Mouse (Mus musculus): Measurements from ENCODE around the gene Cd99l2. TPM values are rescaled to one million over a fixed set of nuclear protein-coding genes. Genes with fewer than 3 reads are reported as not detected.

Cd99l2 gene
- 48.8 and 50.2 TPM in 2 replicates for polyA plus RNA-seq (2014; fragmentation: Nextera tagmentation; extraction: Ambion mirVana)

DNA sequence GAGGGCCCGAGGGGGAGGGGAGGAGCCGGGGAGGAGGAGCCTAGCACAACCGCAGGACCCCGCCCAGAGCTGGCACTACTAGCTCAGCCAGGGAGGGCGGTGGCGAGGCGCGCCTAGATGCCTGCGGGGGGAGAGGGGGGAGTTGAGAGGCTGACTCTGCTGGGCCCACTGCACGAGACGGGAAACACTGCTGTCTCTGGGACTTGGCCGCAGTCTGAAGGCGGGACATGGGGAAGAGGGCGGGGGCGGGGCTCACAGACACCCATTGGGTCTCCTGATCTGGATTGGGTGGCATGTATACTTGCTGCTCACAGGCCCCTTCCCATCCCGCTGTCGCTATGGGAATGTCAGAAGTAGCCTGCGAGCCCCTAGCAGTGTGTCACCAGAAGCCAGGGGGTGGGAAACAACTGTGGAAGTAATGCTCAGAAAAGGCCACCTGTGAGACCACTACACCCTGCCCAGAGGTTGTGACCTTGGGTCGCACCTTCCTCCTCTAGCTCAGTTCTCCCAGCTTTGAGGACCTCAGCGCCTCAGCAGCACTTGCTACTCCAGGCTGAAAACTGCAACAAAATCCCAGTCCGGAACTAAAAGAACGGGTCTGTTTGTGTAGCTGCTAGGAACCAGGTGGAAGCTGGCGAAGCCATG, at the start of gene Cd99l2:
Gene Cd99l2 (minus strand): TSS at position 216 of the 645 bp plus-strand sequence.
- ATAC-seq (peak; percentile 94), DNase-seq (ENCODE audit: low spot score) (peak; percentile 92)
- H3K36me3 ChIP-seq (ENCODE audit: control insufficient read depth, insufficient read depth, low read length), result no peaks in the 10 kb centered on the region
- no peaks in the 10 kb centered on the region for H3K4me1 ChIP-seq (ENCODE audit: control insufficient read depth, insufficient read depth, low read length)
- H3K4me2 ChIP-seq (ENCODE audit: low read length), result peak within 1 kb of the TSS; percentile 68
- H3K27ac ChIP-seq (ENCODE audit: low read depth, low read length), result peak within 1 kb of the TSS; percentile 82
- 26% methylated on average over 23 of the region's 23 CpGs for WGBS
- peak within 1 kb of the TSS; percentile 44 for H3K4me3 ChIP-seq (ENCODE audit: low read depth, low read length)
- no peaks in the 10 kb centered on the region for H3K9me3 ChIP-seq (replicated peaks; ENCODE audit: control insufficient read depth, low read length)
- H3K9ac ChIP-seq (ENCODE audit: low read length), result peak within 1 kb of the TSS; percentile 70
- no peaks in the 10 kb centered on the region for H3K27me3 ChIP-seq (replicated peaks; ENCODE audit: control insufficient read depth, insufficient read depth, low read length)

- Histone ChIP-seq H3K4me1 (ENCODE audit: control insufficient read depth, insufficient read depth, low read length) (no peaks in the 10 kb centered on the region), H3K4me2 (ENCODE audit: low read length) (no peak overlapping the region), H3K27me3 (replicated peaks; ENCODE audit: control insufficient read depth, insufficient read depth, low read length) (no peaks in the 10 kb centered on the region), H3K4me3 (ENCODE audit: low read depth, low read length) (no peak overlapping the region), H3K27ac (ENCODE audit: low read depth, low read length) (no peak overlapping the region), H3K36me3 (ENCODE audit: control insufficient read depth, insufficient read depth, low read length) (no peaks in the 10 kb centered on the region), H3K9ac (ENCODE audit: low read length) (no peak overlapping the region), H3K9me3 (replicated peaks; ENCODE audit: control insufficient read depth, low read length) (no peaks in the 10 kb centered on the region)
- no peak for DNase-seq (ENCODE audit: low spot score)
- ATAC-seq, result no peak
- 70% methylated on average over 7 of the region's 7 CpGs for WGBS
Measured at GRCm38 (mm10) chrX:71540821-71541510, 48.3 kb upstream of the Cd99l2 start.

DNA sequence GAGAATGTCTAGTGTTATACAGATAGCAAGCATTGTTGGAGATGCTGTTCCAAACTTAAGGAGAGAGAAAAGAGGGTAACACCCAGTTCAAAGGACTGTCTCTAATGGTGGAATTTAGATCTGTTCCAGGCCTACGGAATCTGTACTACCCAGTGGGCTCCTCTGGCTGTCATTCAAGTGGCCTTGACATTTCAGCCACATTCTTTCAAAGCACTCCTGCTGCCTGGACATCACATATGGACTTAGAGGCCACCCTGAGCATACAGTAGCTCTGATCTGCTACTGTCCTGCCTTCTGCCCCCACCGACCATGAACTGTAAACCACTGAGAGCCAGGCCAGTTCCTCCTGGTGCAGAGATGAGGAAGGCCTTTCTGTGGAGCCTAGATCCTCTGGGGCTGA, 45.1 kb upstream of the Cd99l2 start:
- no peak overlapping the region for H3K4me3 ChIP-seq (ENCODE audit: low read depth, low read length)
- no peaks in the 10 kb centered on the region for H3K27me3 ChIP-seq (replicated peaks; ENCODE audit: control insufficient read depth, insufficient read depth, low read length)
- no peaks in the 10 kb centered on the region for H3K36me3 ChIP-seq (ENCODE audit: control insufficient read depth, insufficient read depth, low read length)
- H3K9me3 ChIP-seq (replicated peaks; ENCODE audit: control insufficient read depth, low read length), result no peaks in the 10 kb centered on the region
- no peaks in the 10 kb centered on the region for H3K4me1 ChIP-seq (ENCODE audit: control insufficient read depth, insufficient read depth, low read length)
- WGBS, result 83% methylated on average over 2 of the region's 2 CpGs
- no peak for DNase-seq (ENCODE audit: low spot score)
- no peak overlapping the region for H3K4me2 ChIP-seq (ENCODE audit: low read length)
- no peak for ATAC-seq
- H3K27ac ChIP-seq (ENCODE audit: low read depth, low read length), result no peak overlapping the region
- H3K9ac ChIP-seq (ENCODE audit: low read length), result no peak overlapping the region

GRCm38 (mm10) chrX:71534102-71534501, 41.5 kb upstream of the Cd99l2 start:
- Histone ChIP-seq H3K4me3 (ENCODE audit: low read depth, low read length) (no peak overlapping the region), H3K4me1 (ENCODE audit: control insufficient read depth, insufficient read depth, low read length) (no peaks in the 10 kb centered on the region), H3K9me3 (replicated peaks; ENCODE audit: control insufficient read depth, low read length) (no peaks in the 10 kb centered on the region), H3K36me3 (ENCODE audit: control insufficient read depth, insufficient read depth, low read length) (no peaks in the 10 kb centered on the region), H3K27ac (ENCODE audit: low read depth, low read length) (no peak overlapping the region), H3K4me2 (ENCODE audit: low read length) (no peak overlapping the region), H3K9ac (ENCODE audit: low read length) (no peak overlapping the region), H3K27me3 (replicated peaks; ENCODE audit: control insufficient read depth, insufficient read depth, low read length) (no peaks in the 10 kb centered on the region)
- DNase-seq (ENCODE audit: low spot score) (no peak), ATAC-seq (no peak)
- 82% methylated on average over 5 of the region's 5 CpGs for WGBS

DNA sequence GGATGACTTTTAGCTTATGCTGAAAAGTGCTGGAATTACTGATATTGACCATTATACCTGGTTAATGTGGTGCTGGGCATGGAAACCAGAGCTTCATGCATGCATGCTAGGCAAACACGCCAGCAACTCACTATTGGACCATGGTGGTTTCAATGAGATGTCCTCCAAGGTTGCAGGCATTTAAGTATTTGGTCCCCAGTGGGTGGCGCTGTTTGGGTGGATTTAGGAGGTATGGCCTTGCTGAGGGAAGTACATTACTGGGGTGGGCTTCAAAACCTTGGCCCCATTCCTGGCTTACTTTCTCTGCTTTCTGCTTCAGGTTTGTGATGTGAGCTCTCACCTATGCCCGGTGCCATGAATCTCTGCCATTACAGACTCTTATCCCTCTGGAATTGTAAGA, 40.0 kb upstream of the Cd99l2 start:
- no peaks in the 10 kb centered on the region for H3K27me3 ChIP-seq (replicated peaks; ENCODE audit: control insufficient read depth, insufficient read depth, low read length)
- ATAC-seq, result no peak
- DNase-seq (ENCODE audit: low spot score), result no peak
- H3K4me2 ChIP-seq (ENCODE audit: low read length), result no peak overlapping the region
- no peaks in the 10 kb centered on the region for H3K4me1 ChIP-seq (ENCODE audit: control insufficient read depth, insufficient read depth, low read length)
- H3K36me3 ChIP-seq (ENCODE audit: control insufficient read depth, insufficient read depth, low read length), result no peaks in the 10 kb centered on the region
- H3K27ac ChIP-seq (ENCODE audit: low read depth, low read length), result no peak overlapping the region
- no peak overlapping the region for H3K9ac ChIP-seq (ENCODE audit: low read length)
- WGBS, result 65% methylated on average over 3 of the region's 3 CpGs
- H3K9me3 ChIP-seq (replicated peaks; ENCODE audit: control insufficient read depth, low read length), result no peaks in the 10 kb centered on the region
- H3K4me3 ChIP-seq (ENCODE audit: low read depth, low read length), result no peak overlapping the region

DNA sequence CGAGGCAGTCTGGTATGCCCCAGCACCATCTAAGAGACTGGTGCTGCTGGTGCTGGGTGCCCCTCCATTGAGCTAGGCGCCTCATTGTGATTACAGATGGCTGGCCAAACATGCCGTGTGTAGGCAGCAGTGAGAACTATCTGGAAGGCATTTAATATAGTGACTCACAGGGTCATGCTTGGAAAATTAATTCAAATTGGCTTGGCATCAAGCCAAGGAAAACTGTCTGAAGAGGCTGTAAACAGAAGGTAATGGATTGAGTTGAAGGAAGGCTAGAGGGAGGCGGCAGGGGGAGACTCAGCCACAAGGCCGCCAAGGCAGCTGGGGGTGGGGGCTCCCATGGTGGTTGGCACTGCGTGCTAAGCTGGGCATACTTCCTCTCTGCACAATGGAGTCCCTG, 36.0 kb upstream of the Cd99l2 start:
- Histone ChIP-seq H3K4me3 (ENCODE audit: low read depth, low read length) (no peak overlapping the region), H3K36me3 (ENCODE audit: control insufficient read depth, insufficient read depth, low read length) (no peaks in the 10 kb centered on the region), H3K27me3 (replicated peaks; ENCODE audit: control insufficient read depth, insufficient read depth, low read length) (no peaks in the 10 kb centered on the region), H3K9me3 (replicated peaks; ENCODE audit: control insufficient read depth, low read length) (no peaks in the 10 kb centered on the region), H3K9ac (ENCODE audit: low read length) (no peak overlapping the region), H3K27ac (ENCODE audit: low read depth, low read length) (no peak overlapping the region), H3K4me2 (ENCODE audit: low read length) (no peak overlapping the region), H3K4me1 (ENCODE audit: control insufficient read depth, insufficient read depth, low read length) (no peaks in the 10 kb centered on the region)
- 43% methylated on average over 6 of the region's 6 CpGs for WGBS
- peak; percentile 69 for DNase-seq (ENCODE audit: low spot score)
- peak; percentile 96 for ATAC-seq

GRCm38 (mm10) chrX:71528150-71528549, 35.5 kb upstream of the Cd99l2 start:
- peak; percentile 36; the same call in 1 of the 2 replicates for ATAC-seq

GRCm38 (mm10) chrX:71527461-71527860, 34.8 kb upstream of the Cd99l2 start:
- WGBS, result 64% methylated on average over 1 of the region's 1 CpGs
- Histone ChIP-seq H3K4me3 (ENCODE audit: low read depth, low read length) (no peak overlapping the region), H3K4me1 (ENCODE audit: control insufficient read depth, insufficient read depth, low read length) (no peaks in the 10 kb centered on the region), H3K4me2 (ENCODE audit: low read length) (no peak overlapping the region), H3K27me3 (replicated peaks; ENCODE audit: control insufficient read depth, insufficient read depth, low read length) (no peaks in the 10 kb centered on the region), H3K36me3 (ENCODE audit: control insufficient read depth, insufficient read depth, low read length) (no peaks in the 10 kb centered on the region), H3K9me3 (replicated peaks; ENCODE audit: control insufficient read depth, low read length) (no peaks in the 10 kb centered on the region), H3K27ac (ENCODE audit: low read depth, low read length) (no peak overlapping the region), H3K9ac (ENCODE audit: low read length) (no peak overlapping the region)
- ATAC-seq, result no peak
- no peak for DNase-seq (ENCODE audit: low spot score)

More at GRCm38 (mm10) chrX:71528150-71528549, 35.5 kb upstream of the Cd99l2 start:
- H3K4me1 ChIP-seq (ENCODE audit: control insufficient read depth, insufficient read depth, low read length), result no peaks in the 10 kb centered on the region
- no peak overlapping the region for H3K4me2 ChIP-seq (ENCODE audit: low read length)
- 69% methylated on average over 3 of the region's 3 CpGs for WGBS
- H3K36me3 ChIP-seq (ENCODE audit: control insufficient read depth, insufficient read depth, low read length), result no peaks in the 10 kb centered on the region
- H3K9me3 ChIP-seq (replicated peaks; ENCODE audit: control insufficient read depth, low read length), result no peaks in the 10 kb centered on the region
- H3K4me3 ChIP-seq (ENCODE audit: low read depth, low read length), result no peak overlapping the region
- H3K9ac ChIP-seq (ENCODE audit: low read length), result no peak overlapping the region
- no peaks in the 10 kb centered on the region for H3K27me3 ChIP-seq (replicated peaks; ENCODE audit: control insufficient read depth, insufficient read depth, low read length)
- DNase-seq (ENCODE audit: low spot score), result no peak
- no peak overlapping the region for H3K27ac ChIP-seq (ENCODE audit: low read depth, low read length)

- H3K27ac ChIP-seq (ENCODE audit: low read depth, low read length), result no peak overlapping the region
- WGBS, result 78% methylated on average over 3 of the region's 3 CpGs
- no peaks in the 10 kb centered on the region for H3K9me3 ChIP-seq (replicated peaks; ENCODE audit: control insufficient read depth, low read length)
- H3K27me3 ChIP-seq (replicated peaks; ENCODE audit: control insufficient read depth, insufficient read depth, low read length), result no peaks in the 10 kb centered on the region
- no peaks in the 10 kb centered on the region for H3K4me1 ChIP-seq (ENCODE audit: control insufficient read depth, insufficient read depth, low read length)
- H3K36me3 ChIP-seq (ENCODE audit: control insufficient read depth, insufficient read depth, low read length), result no peaks in the 10 kb centered on the region
- H3K9ac ChIP-seq (ENCODE audit: low read length), result no peak overlapping the region
- ATAC-seq, result no peak
- no peak overlapping the region for H3K4me3 ChIP-seq (ENCODE audit: low read depth, low read length)
- no peak for DNase-seq (ENCODE audit: low spot score)
- H3K4me2 ChIP-seq (ENCODE audit: low read length), result no peak overlapping the region
Measured at GRCm38 (mm10) chrX:71525593-71526299, 33.1 kb upstream of the Cd99l2 start.
